9 mouse cellular contexts compared by ENCODE assay signal in the genomic region with DNA sequence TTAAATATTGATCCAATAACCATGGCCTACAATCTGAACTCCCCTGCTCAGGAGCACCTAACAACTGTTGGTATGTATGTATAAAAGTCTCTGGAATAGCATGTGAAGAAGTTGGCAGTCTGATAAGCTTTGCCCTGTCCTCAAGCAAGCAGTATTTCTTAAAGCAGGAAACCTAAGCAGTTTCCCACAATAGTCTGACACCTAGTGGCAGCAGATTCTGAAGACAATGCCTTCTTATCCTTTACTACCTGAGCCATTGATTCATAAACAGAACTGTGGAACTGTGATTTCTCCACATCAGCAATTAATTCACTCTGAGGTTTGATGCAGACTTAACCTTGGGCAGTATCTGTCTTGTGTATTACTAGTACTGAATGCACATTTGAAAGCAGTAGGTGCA. TPM values are rescaled to one million over a fixed set of nuclear protein-coding genes. Genes with fewer than 3 reads are reported as not detected.
DNase-seq lines count a peak whose midpoint lies in the region; ATAC-seq and TF ChIP-seq lines count a peak whose summit lies in the region.
"Had no signal": no experiment of that assay in that cellular context is flagged by ENCODE, and none has a peak within 500 bp of the region (broad histone marks: within the 10 kb centered on the region; RNA-seq: fewer than 3 reads in every experiment).

No protein-coding gene starts in this region.

- no peak overlapping the region for H3K4me3 ChIP-seq in heart, adult 2 months
- no peak overlapping the region for H3K4me3 ChIP-seq in heart, embryonic 12.5 days
- H3K4me3 ChIP-seq in MEL (ENCODE audit: control insufficient read depth in 1 of 2, insufficient read depth in 1 of 2, low read depth in 2 of 2, low read length in 2 of 2) = no peak overlapping the region

- no peak for TF ChIP-seq EP300 in heart, adult 2 months (IDR thresholded peaks at IDR 0.05; ENCODE audit: insufficient read depth, low read depth, low read length)
- no peak for TF ChIP-seq EP300 in MEL (IDR thresholded peaks at IDR 0.05; ENCODE audit: low read depth in 1 of 2, low read length in 2 of 2)

- peaks cover 21% of the 10 kb centered on the region for H3K36me3 ChIP-seq in heart, adult 2 months (ENCODE audit: control insufficient read depth, insufficient read depth, low read length)
- H3K36me3 ChIP-seq in heart, embryonic 12.5 days = peaks cover 24% of the 10 kb centered on the region
- no peaks in the 10 kb centered on the region for H3K36me3 ChIP-seq in MEL (ENCODE audit: control insufficient read depth in 1 of 2, insufficient read depth in 2 of 2, low read length in 2 of 2)

- no peaks in the 10 kb centered on the region for H3K27me3 ChIP-seq in heart, adult 2 months (ENCODE audit: control insufficient read depth, insufficient read depth, low read length)
- H3K27me3 ChIP-seq in heart, embryonic 12.5 days (replicated peaks) = no peaks in the 10 kb centered on the region
- no peaks in the 10 kb centered on the region; a peak in 1 of 4 replicates for H3K27me3 ChIP-seq in MEL (ENCODE audit: control insufficient read depth in 1 of 2, insufficient read depth in 2 of 2, low read length in 2 of 2)

- H3K4me2 ChIP-seq in heart, embryonic 12.5 days = no peak overlapping the region
- H3K4me2 ChIP-seq: liver, embryonic 11.5 days had no signal

- intact Hi-C loops in heart, adult 2 months (cut with DNase I) = no loop called here
- intact Hi-C loops in left cerebral cortex, postnatal 36 days (cut with DNase I) = no loop called here

- no peak overlapping the region for H3K27ac ChIP-seq in heart, adult 2 months
- H3K27ac ChIP-seq in heart, embryonic 12.5 days (ENCODE audit: poor library complexity, severe bottlenecking) = no peak overlapping the region
- no peak overlapping the region for H3K27ac ChIP-seq in MEL (ENCODE audit: control insufficient read depth, low read depth, low read length)

- H3K9me3 ChIP-seq in heart, embryonic 12.5 days (replicated peaks) = no peaks in the 10 kb centered on the region
- H3K9me3 ChIP-seq in MEL (replicated peaks; ENCODE audit: insufficient read depth, low read length) = no peaks in the 10 kb centered on the region

- TF ChIP-seq RAD21 in MEL (IDR thresholded peaks at IDR 0.05; ENCODE audit: low read depth, low read length) = peak; percentile 53

- TF ChIP-seq CTCF in heart, adult 2 months (IDR thresholded peaks at IDR 0.05) = peak; percentile 76
- TF ChIP-seq CTCF in MEL (IDR thresholded peaks at IDR 0.05 in 2 of 3, conservative IDR thresholded peaks at IDR 0.05 in 1 of 3; ENCODE audit: control insufficient read depth in 1 of 3, insufficient read depth in 1 of 3, low read depth in 2 of 3, low read length in 3 of 3, poor library complexity in 1 of 3, severe bottlenecking in 1 of 3) = peak in 2 of 3 experiments; percentile 33 to 69; a peak in 4 of 6 replicates

- no peak for ATAC-seq in heart, embryonic 12.5 days (ENCODE audit: insufficient number of reproducible peaks, low FRiP score)
- ATAC-seq in cerebellum, adult (ENCODE audit: insufficient number of reproducible peaks, low FRiP score, low TSS enrichment) = no peak

- H3K4me1 ChIP-seq in heart, adult 2 months (ENCODE audit: control insufficient read depth, insufficient read depth, low read length) = peaks cover 13% of the 10 kb centered on the region
- peaks cover 23% of the 10 kb centered on the region for H3K4me1 ChIP-seq in heart, embryonic 12.5 days (replicated peaks)
- H3K4me1 ChIP-seq in MEL (ENCODE audit: control insufficient read depth in 1 of 2, insufficient read depth in 2 of 2, low read length in 2 of 2) = no peaks in the 10 kb centered on the region

- no peaks in the 10 kb centered on the region; the same call in 1 of the 2 replicates for H3K79me2 ChIP-seq in heart, adult 2 months (replicated peaks; ENCODE audit: control insufficient read depth, insufficient read depth, low read length)
- no peaks in the 10 kb centered on the region for H3K79me2 ChIP-seq in MEL (ENCODE audit: control insufficient read depth, insufficient read depth, low read length, poor library complexity)

- TF ChIP-seq POLR2A in heart, adult 2 months (IDR thresholded peaks at IDR 0.05; ENCODE audit: insufficient read depth, low read depth, low read length) = no peak
- no peak for TF ChIP-seq POLR2A in MEL (IDR thresholded peaks at IDR 0.05; ENCODE audit: control insufficient read depth in 1 of 2, insufficient read depth in 1 of 2, low read depth in 1 of 2, low read length in 2 of 2, poor library complexity in 1 of 2)

- H3K9ac ChIP-seq in heart, adult 2 months (ENCODE audit: low read depth, low read length) = no peak overlapping the region
- no peak overlapping the region for H3K9ac ChIP-seq in heart, embryonic 12.5 days
- H3K9ac ChIP-seq in MEL (ENCODE audit: control insufficient read depth, low read depth, low read length, poor library complexity, severe bottlenecking) = no peak overlapping the region

- DNase-seq in heart, adult 2 months = no peak
- DNase-seq in lung, postnatal 10 days = peak; percentile 33
- DNase-seq in lung, postnatal 4 days = no peak
- DNase-seq in MEL (ENCODE audit: low read depth, low spot score) = peak; percentile 48
- DNase-seq in naive thymus-derived CD4-positive, alpha-beta T cell, adult 2 months (ENCODE audit: low read depth) = peak; percentile 60
- no peak for DNase-seq in left cerebral cortex, postnatal 36 days (ENCODE audit: low spot score in 2 of 2)

TF ChIP-seq in MEL, 35 proteins besides CTCF, POLR2A, EP300 and RAD21:
- TF ChIP-seq SMC3 (IDR thresholded peaks at IDR 0.05; ENCODE audit: low read depth, low read length) (peak; percentile 76), ZNF384 (IDR thresholded peaks at IDR 0.05; ENCODE audit: low read depth, low read length) (no peak), ZKSCAN1 (IDR thresholded peaks at IDR 0.05; ENCODE audit: low read depth, low read length) (no peak), ZC3H11A (IDR thresholded peaks at IDR 0.05; ENCODE audit: low read depth, low read length) (peak; percentile 36)

RNA-seq across cellular contexts. Expression of gene Errfi1, which starts 11.7 kb away (rescaled TPM):
- 10 to 100 TPM; 22.1 to 44.1 TPM for total RNA-seq in heart, adult 2 months (2021)
- polyA plus RNA-seq in heart, adult 2 months (2012; rRNA removed) = 21.3 and 22.5 TPM in 2 replicates
- 14.0 and 16.5 TPM in 2 replicates for polyA plus RNA-seq in heart, embryonic 12.5 days (2016; fragmentation: Nextera tagmentation; extraction: Ambion mirVana)
- 2.1 and 2.3 TPM in 2 replicates for total RNA-seq in MEL (2012; rRNA removed)
- 1 to 10 TPM in 1 of 2 experiments, not detected in 1; 2.7 TPM for polyA plus RNA-seq in MEL (2012; ENCODE audit: insufficient read depth in 1 of 2, insufficient read length in 2 of 2, low read depth in 1 of 2, low replicate concordance in 2 of 2, missing spikeins in 1 of 2)
- 10 to 100 TPM; 27.4 TPM for total RNA-seq in left cerebral cortex, postnatal 36 days (2021)

RNA-seq across cellular contexts. Expression of gene Park7, which starts 48.9 kb away (rescaled TPM):
- total RNA-seq in heart, adult 2 months (2021) = 100 to 1,000 TPM; 234 to 265 TPM
- 148 and 201 TPM in 2 replicates for polyA plus RNA-seq in heart, adult 2 months (2012; rRNA removed)
- 306 and 308 TPM in 2 replicates for polyA plus RNA-seq in heart, embryonic 12.5 days (2016; fragmentation: Nextera tagmentation; extraction: Ambion mirVana)
- 438 and 445 TPM in 2 replicates for total RNA-seq in MEL (2012; rRNA removed)
- polyA plus RNA-seq in MEL (2012; ENCODE audit: insufficient read depth in 1 of 2, insufficient read length in 2 of 2, low read depth in 1 of 2, low replicate concordance in 2 of 2, missing spikeins in 1 of 2) = 100 to 1,000 TPM in 1 of 2 experiments, not detected in 1; 480 TPM
- 100 to 1,000 TPM; 184 to 211 TPM for total RNA-seq in left cerebral cortex, postnatal 36 days (2021)

RNA-seq across cellular contexts. Expression of gene Tnfrsf9, which starts 49.0 kb away (rescaled TPM):
- total RNA-seq in heart, adult 2 months (2021) = under 1 TPM; 0.14 to 0.18 TPM
- 0.09 and 0.12 TPM in 2 replicates for polyA plus RNA-seq in heart, adult 2 months (2012; rRNA removed)
- polyA plus RNA-seq in heart, embryonic 12.5 days (2016; fragmentation: Nextera tagmentation; extraction: Ambion mirVana) = 0.28 and 0.37 TPM in 2 replicates
- total RNA-seq in MEL (2012; rRNA removed) = not detected in 2 replicates
- polyA plus RNA-seq in MEL (2012; ENCODE audit: insufficient read depth in 1 of 2, insufficient read length in 2 of 2, low read depth in 1 of 2, low replicate concordance in 2 of 2, missing spikeins in 1 of 2) = under 1 TPM in 1 of 2 experiments, not detected in 1; 0.14 TPM
- under 1 TPM; 0.37 to 0.59 TPM for total RNA-seq in left cerebral cortex, postnatal 36 days (2021)

Comparison
In these comparisons a context has a peak if more than half of its experiments do, and no peak if none do; other contexts are left out.
1. DNase-seq: peak in lung, postnatal 10 days (single experiment), MEL (single experiment) and naive thymus-derived CD4-positive, alpha-beta T cell, adult 2 months (single experiment); none in heart, adult 2 months (0 of 2), lung, postnatal 4 days (0 of 2) and left cerebral cortex, postnatal 36 days (0 of 2).